Mouse (Mus musculus) G1E (cell line): ENCODE results near the gene Rpl19. TPM values are rescaled to one million over a fixed set of nuclear protein-coding genes. Genes with fewer than 3 reads are reported as not detected.

Experiments
- ATAC-seq: 2 replicates; pipeline ENCODE4 v1.8.0; 2016; ENCODE audit warnings: mild to moderate bottlenecking; ENCODE audit not compliant: insufficient number of reproducible peaks, poor library complexity, low FRiP score, severe bottlenecking; ENCODE audit errors: extremely low read depth
- DNase-seq: peaks from one replicate; pipeline ENCODE4 v3.0.0; 2012; ENCODE audit warnings: low spot score
- H3K27me3 ChIP-seq: 2 replicates; pipeline ENCODE4 v1.6.1; 2012; ENCODE audit warnings: mild to moderate bottlenecking, low read length, inconsistent platforms; ENCODE audit not compliant: insufficient read depth
- H3K36me3 ChIP-seq: replicated peaks from 2 replicates; pipeline ENCODE3; 2012; ENCODE audit warnings: mild to moderate bottlenecking, inconsistent platforms
- H3K4me1 ChIP-seq: 2 replicates; pipeline ENCODE4 v1.6.1; 2012; ENCODE audit warnings: low read depth, low read length, inconsistent platforms, mixed read lengths; ENCODE audit not compliant: insufficient read depth
- H3K4me3 ChIP-seq: 2 replicates; pipeline ENCODE4 v1.5.1; 2012; ENCODE audit warnings: low read depth, mild to moderate bottlenecking, inconsistent platforms, low read length, moderate library complexity, mixed read lengths
- H3K9me3 ChIP-seq: replicated peaks from 2 replicates; pipeline ENCODE4 v1.6.1; 2012; ENCODE audit warnings: inconsistent platforms
- CTCF ChIP-seq: IDR thresholded peaks from 2 replicates; pipeline ENCODE4 v1.5.1; 2012; ENCODE audit warnings: low read depth, low read length, inconsistent platforms, mixed read lengths
- GATA1 ChIP-seq: IDR thresholded peaks from 2 replicates; pipeline ENCODE4 v1.6.1; 2012; ENCODE audit warnings: borderline replicate concordance, low read length, inconsistent platforms, mixed read lengths
- GATA2 ChIP-seq: IDR thresholded peaks from 2 replicates; pipeline ENCODE4 v1.6.1; 2012; ENCODE audit warnings: low read depth, low read length, inconsistent platforms, borderline replicate concordance
- POLR2AphosphoS5 ChIP-seq: IDR thresholded peaks from 2 replicates; pipeline ENCODE4 v1.6.1; 2012; ENCODE audit warnings: low read depth, low read length, inconsistent platforms; ENCODE audit not compliant: insufficient replicate concordance
- TAL1 ChIP-seq: conservative IDR thresholded peaks from 2 replicates; pipeline ENCODE4 v1.6.1; 2012; ENCODE audit warnings: low read depth, low read length, inconsistent platforms, mixed read lengths
- polyA plus RNA-seq: library from polyadenylated mRNA; stranded (reverse); fragments of >175 nt; gene quantifications from 2 replicates; pipeline ENCODE4 v1.2.3, GENCODE M21; 2012
- total RNA-seq, 2 experiments: library from RNA; stranded (forward) in 1 of 2; stranded (reverse) in 1 of 2; fragments of 200-1000 nt in 1 of 2; fragments of >200 nt in 1 of 2; fragmentation: Nextera tagmentation in 1 of 2; gene quantifications; 2 replicates each; pipeline ENCODE4 v1.2.3; 2014 to 2017

Rpl19 gene
- total and polyA plus RNA-seq, 3 experiments, result 2,161 to 3,100 (median 2,673) TPM

DNA sequence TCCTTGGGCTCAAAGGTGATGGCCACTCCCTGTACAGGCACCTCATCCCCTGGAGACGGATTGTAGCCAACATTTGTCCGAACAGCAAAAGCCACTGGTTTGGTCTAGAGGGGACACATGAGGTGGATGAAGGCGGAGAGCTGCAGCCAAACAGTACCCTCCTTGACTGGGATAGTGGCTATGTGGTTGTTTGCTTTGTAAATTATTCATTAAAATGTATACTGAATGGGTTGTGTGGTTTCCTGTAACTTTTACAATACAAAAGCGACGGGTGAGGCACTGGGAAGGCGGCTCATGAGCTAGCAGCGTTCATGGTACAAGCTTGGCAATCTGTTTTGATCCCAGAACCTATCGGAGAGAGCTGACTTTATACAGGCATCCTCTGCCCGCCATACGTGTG lies 13.7 kb upstream of the Rpl19 start:
- Histone ChIP-seq H3K4me3 (no peak overlapping the region), H3K27me3 (peaks cover 26% of the 10 kb centered on the region), H3K9me3 (no peaks in the 10 kb centered on the region), H3K36me3 (no peaks in the 10 kb centered on the region), H3K4me1 (no peaks in the 10 kb centered on the region)
- no peak for TF ChIP-seq POLR2AphosphoS5
- TF ChIP-seq GATA1, result no peak
- no peak for TF ChIP-seq TAL1
- no peak for TF ChIP-seq GATA2
- TF ChIP-seq CTCF, result no peak
- DNase-seq, result no peak
- ATAC-seq, result no peak

DNA sequence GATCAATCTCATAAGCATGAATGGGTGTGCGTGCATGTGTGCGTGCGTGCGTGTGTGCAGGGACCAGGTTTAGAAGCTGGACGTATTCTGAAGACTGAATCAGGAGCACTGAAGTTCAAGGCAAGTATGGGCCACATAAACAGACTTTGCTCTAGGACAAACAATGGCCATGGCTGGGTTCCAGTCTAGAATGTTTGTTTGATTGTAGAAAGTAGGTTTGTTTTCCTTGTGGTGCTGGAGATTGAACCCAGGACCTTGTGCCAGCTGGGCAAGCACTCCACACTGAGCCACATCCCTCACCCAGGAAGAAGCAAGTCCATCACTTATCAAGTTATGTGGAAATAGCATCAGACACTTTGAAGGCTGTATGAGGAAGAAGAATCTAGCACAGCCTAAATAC lies 10.3 kb upstream of the Rpl19 start:
- no peaks in the 10 kb centered on the region for H3K36me3 ChIP-seq
- peaks cover 18% of the 10 kb centered on the region for H3K4me1 ChIP-seq
- no peaks in the 10 kb centered on the region for H3K9me3 ChIP-seq
- no peak overlapping the region for H3K4me3 ChIP-seq
- DNase-seq (no peak), ATAC-seq (no peak)
- no peak for TF ChIP-seq GATA2
- TF ChIP-seq GATA1, result no peak
- no peak for TF ChIP-seq TAL1
- no peak for TF ChIP-seq POLR2AphosphoS5
- TF ChIP-seq CTCF, result no peak
- peaks cover 38% of the 10 kb centered on the region for H3K27me3 ChIP-seq

DNA sequence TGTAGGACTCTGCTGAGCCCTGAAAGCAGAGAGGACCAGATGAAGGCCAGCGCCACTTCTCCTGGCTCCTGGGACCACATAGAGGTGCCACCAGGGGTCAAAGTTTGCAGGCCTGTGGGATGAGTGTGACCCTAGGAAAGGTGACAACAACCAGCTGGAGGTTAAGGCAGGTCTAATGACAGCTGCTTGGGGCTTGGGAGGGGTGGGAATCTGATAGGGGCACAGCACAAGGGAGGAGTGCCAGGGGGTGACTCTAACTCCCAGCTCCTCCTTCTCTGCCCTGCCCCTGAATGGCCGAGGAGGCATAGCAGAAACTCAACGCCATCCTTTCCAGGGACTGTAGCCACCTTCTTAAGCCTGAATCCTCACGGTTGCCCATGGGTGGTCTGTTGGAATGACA lies 9.7 kb upstream of the Rpl19 start:
- H3K9me3 ChIP-seq, result no peaks in the 10 kb centered on the region
- no peak for DNase-seq
- TF ChIP-seq TAL1, result no peak
- no peak for TF ChIP-seq GATA2
- TF ChIP-seq POLR2AphosphoS5, result no peak
- TF ChIP-seq GATA1, result no peak
- no peak for TF ChIP-seq CTCF
- H3K4me1 ChIP-seq, result peaks cover 25% of the 10 kb centered on the region
- peaks cover 41% of the 10 kb centered on the region for H3K27me3 ChIP-seq
- no peak for ATAC-seq
- no peak overlapping the region for H3K4me3 ChIP-seq
- no peaks in the 10 kb centered on the region for H3K36me3 ChIP-seq

DNA sequence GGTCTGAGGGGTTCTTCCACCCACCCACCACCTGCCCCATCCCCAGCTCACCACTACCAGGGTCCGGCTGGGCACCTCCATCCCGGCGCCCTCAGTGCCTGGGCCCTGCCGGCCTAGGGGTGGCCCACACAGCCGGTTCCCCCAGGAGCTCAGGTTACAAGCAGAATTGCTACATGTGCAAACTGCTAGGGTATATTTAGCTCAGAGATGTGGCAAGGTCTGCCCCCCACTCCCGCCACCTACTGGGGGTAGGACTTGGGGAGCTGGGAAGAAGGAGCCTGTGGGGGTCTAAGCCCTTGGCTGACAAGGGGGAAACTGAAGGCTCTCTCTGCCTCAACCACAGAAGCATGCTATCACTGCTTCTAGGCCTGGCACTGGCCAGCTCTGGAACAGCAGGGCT lies 8.3 kb upstream of the Rpl19 start:
- Histone ChIP-seq H3K9me3 (no peaks in the 10 kb centered on the region), H3K4me1 (peaks cover 38% of the 10 kb centered on the region), H3K36me3 (no peaks in the 10 kb centered on the region), H3K27me3 (peaks cover 39% of the 10 kb centered on the region), H3K4me3 (no peak overlapping the region)
- TF ChIP-seq GATA1, result no peak
- no peak for TF ChIP-seq GATA2
- no peak for TF ChIP-seq POLR2AphosphoS5
- no peak for TF ChIP-seq TAL1
- TF ChIP-seq CTCF, result no peak
- DNase-seq, result no peak
- ATAC-seq, result no peak

DNA sequence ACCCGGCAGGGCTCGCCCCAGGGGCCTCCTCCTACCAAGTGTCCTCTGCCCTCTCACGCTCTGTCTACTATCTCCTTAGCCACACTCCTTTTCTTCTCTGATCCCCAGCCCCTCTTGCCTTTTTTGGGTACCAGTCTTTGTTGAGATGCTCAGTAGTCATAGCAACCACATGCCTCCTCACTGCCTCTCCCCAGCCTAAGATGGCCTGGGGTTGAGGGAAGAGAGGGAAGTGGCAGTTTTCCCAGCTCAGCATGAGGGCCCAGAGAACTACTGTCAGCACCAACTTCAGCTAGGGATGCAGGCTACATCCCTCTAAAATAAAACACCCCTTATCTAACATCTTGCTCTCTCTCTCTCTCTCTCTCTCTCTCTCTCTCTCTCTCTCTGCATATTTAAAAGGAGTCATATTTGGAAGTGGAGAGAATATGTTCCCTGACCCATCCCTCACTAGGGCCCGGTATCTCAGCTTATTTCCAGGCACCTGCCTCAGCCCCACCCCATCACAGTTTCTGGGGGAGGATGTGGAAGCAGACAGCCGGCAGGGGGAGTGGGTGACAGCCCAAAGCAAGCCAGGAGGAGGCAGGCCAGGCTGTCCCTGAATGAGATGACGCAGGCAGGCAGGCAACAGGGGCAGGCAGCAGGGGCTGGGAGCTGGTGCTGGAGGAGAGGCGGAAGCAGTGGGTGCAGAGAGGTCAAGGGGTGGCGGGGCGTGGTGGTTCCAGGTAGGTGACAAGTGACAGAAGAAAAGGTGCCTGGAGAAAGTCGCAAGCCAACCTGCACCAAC lies 7.5 kb upstream of the Rpl19 start:
- H3K27me3 ChIP-seq, result peaks cover 39% of the 10 kb centered on the region
- ATAC-seq, result no peak
- no peaks in the 10 kb centered on the region for H3K36me3 ChIP-seq
- no peaks in the 10 kb centered on the region for H3K9me3 ChIP-seq
- H3K4me1 ChIP-seq, result peaks cover 43% of the 10 kb centered on the region
- no peak overlapping the region for H3K4me3 ChIP-seq
- DNase-seq, result peak; percentile 64
- TF ChIP-seq CTCF (no peak), TAL1 (no peak), GATA2 (no peak), GATA1 (no peak), POLR2AphosphoS5 (no peak)

DNA sequence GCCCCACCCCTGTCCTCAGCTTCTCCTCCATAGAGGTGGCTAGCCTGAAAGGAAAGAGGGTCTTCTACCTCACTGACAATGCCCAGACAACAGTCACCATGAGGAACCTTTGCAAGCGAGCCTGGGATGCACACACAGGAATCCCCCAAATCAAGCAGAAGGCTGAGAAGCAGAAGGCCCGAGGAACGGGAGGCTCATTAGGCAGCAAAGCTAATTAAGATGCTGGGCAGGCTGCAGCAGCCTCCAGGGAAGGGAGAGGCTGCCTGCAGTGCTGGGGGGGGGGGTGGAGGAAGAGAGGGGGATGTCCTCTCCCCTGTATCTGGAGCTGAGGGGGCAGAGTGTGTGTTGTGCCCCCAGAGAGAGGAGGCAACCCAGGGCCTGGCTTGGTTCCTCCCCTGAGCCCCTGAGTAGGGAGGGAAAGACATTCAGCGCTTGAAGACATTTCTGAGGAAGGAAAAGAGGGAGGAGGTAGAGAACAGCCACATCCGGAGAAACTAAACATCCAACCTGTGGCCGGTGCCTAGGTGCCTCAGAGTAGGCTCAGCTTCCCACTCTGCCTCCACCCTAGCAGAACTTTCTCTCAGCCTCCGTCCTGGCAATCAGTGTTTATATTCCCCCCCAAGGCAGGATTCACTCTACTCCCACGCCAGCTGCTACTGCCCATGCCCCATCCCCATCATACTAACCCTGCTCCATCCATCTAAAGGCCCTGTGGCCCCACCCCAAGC lies 6.5 kb upstream of the Rpl19 start:
- TF ChIP-seq GATA1 (no peak), CTCF (no peak), GATA2 (no peak), TAL1 (no peak), POLR2AphosphoS5 (no peak)
- no peak for ATAC-seq
- no peak for DNase-seq
- H3K4me1 ChIP-seq, result peaks cover 52% of the 10 kb centered on the region
- H3K9me3 ChIP-seq, result no peaks in the 10 kb centered on the region
- H3K27me3 ChIP-seq, result peaks cover 38% of the 10 kb centered on the region
- no peak overlapping the region for H3K4me3 ChIP-seq
- H3K36me3 ChIP-seq, result no peaks in the 10 kb centered on the region
